Mouse (Mus musculus): ENCODE measurements around the gene Ptn. TPM values are rescaled to one million over a fixed set of nuclear protein-coding genes. Genes with fewer than 3 reads are reported as not detected.
A peak's percentile ranks its signal among the peaks of the same experiment; 100 is the strongest.

Gene Ptn
- polyA plus RNA-seq, 1 experiment from 2014 or later: 11.5 TPM

DNA sequence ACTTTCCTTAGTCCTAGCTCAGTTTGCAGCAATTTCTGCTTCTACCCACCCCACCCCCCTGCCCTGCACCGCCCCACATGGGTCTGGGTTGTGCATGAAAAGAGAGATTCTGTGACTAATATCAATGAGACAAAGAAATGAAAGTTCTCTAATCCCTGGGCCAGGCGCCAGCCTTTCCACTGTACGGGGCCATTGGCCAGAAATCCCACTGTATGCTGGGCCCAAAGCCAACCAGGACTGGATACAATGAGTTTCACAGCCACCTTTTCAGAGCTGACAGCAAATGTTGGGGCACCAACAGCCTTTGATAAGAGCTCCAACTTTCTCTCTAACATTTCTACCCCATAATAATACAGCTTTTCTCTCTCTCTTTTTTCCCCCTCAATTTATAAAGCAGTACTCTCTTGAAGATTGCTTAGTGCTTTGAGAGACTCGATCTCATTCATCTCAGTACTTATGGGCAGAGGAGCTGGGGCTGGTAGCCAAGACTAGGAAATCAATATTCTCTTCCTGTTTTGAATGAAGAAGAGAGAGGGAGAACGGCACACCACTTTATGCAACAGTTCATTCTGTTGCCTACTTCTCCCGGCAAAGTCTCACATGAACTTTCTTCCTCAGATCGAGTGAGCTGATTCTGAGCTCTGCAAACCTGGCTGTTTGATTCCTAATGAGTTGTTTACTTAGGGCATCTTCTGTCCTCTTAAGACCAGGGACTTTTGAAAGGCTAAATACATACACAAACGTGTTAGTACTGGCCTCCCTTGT, 9.2 kb upstream of the Ptn start:
- ATAC-seq (ENCODE audit: low read depth): no peak
- Histone ChIP-seq H3K4me2 (ENCODE audit: low read depth, low read length) (no peak overlapping the region), H3K9me3 (replicated peaks; ENCODE audit: control insufficient read depth, low read length) (no peaks in the 10 kb centered on the region), H3K36me3 (ENCODE audit: control insufficient read depth, insufficient read depth) (no peaks in the 10 kb centered on the region), H3K9ac (ENCODE audit: low read depth, low read length) (no peak overlapping the region), H3K4me1 (ENCODE audit: control insufficient read depth, low read depth, low read length) (no peaks in the 10 kb centered on the region), H3K4me3 (ENCODE audit: low read depth, low read length) (no peak overlapping the region), H3K27me3 (ENCODE audit: control insufficient read depth, insufficient read depth, low read depth, low read length) (no peaks in the 10 kb centered on the region), H3K27ac (ENCODE audit: low read length) (no peak overlapping the region)
- 43% methylated on average over 8 of the region's 8 CpGs for WGBS (ENCODE audit: insufficient replicate concordance)

DNA sequence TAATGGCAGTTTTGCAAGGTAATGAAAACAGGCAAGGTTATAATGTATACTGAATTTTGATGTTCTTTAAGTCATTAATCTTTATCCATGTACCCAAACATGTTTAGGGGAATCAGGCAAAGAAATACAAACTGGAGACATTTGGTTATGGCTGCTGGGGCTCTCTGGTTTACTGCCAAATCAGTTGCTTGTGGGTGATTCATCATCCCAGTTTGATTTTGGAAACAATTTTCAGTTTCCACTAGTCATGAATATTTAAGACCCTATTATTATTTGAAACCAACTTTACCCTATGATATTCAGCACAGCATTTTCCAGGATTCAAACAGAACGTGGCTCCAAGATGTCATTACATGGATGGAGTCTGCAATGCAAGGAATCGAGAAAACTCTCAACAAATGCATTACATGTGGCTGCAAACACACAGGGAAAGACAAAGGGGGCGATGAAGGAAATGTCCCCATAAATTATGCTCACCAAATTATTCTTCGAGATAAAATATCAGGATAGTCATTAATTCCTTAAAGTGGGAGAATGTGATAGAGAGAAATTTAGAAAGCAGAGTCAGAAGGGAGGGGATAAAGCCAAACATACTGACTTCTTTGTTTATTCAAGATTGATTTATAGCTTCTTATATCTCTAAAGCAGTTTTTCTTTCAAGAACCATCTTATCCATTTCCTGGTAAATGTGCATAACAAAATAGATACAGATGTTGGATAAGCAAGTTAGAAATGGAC, 8.4 kb upstream of the Ptn start:
- Histone ChIP-seq H3K27ac (ENCODE audit: low read length) (no peak overlapping the region), H3K4me2 (ENCODE audit: low read depth, low read length) (no peak overlapping the region)
- no peak for ATAC-seq (ENCODE audit: low read depth)

DNA sequence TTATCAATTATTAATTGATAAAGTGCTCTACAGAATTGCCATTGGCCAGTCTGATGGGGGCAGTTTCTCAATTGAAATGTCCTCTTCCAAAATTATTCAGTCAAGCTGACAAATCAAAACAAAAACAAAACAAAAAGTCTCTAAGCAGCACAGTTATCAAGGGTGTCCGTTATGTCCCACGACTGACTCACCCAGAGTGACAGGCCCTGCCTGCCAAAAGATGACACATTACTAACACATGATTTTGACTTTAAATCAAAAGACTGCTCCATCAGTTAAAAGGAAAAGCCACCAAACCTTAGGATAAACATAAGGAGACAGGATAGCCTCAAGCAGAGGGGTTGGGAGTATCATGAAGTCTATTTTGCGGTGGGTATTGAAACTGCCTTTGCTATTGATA, 6.6 kb upstream of the Ptn start:
- Histone ChIP-seq H3K27ac (ENCODE audit: low read length) (no peak overlapping the region), H3K4me3 (ENCODE audit: low read depth, low read length) (no peak overlapping the region), H3K9ac (ENCODE audit: low read depth, low read length) (no peak overlapping the region), H3K27me3 (ENCODE audit: control insufficient read depth, insufficient read depth, low read depth, low read length) (no peaks in the 10 kb centered on the region), H3K36me3 (ENCODE audit: control insufficient read depth, insufficient read depth) (no peaks in the 10 kb centered on the region), H3K4me2 (ENCODE audit: low read depth, low read length) (no peak overlapping the region), H3K4me1 (ENCODE audit: control insufficient read depth, low read depth, low read length) (no peaks in the 10 kb centered on the region), H3K9me3 (replicated peaks; ENCODE audit: control insufficient read depth, low read length) (no peaks in the 10 kb centered on the region)
- 72% methylated on average over 3 of the region's 3 CpGs for WGBS (ENCODE audit: insufficient replicate concordance)
- ATAC-seq (ENCODE audit: low read depth): no peak

More for the DNA sequence above, 8.4 kb upstream of the Ptn start:
- 51% methylated on average over 4 of the region's 4 CpGs for WGBS (ENCODE audit: insufficient replicate concordance)
- Histone ChIP-seq H3K4me3 (ENCODE audit: low read depth, low read length) (no peak overlapping the region), H3K9ac (ENCODE audit: low read depth, low read length) (no peak overlapping the region), H3K9me3 (replicated peaks; ENCODE audit: control insufficient read depth, low read length) (no peaks in the 10 kb centered on the region), H3K36me3 (ENCODE audit: control insufficient read depth, insufficient read depth) (no peaks in the 10 kb centered on the region), H3K27me3 (ENCODE audit: control insufficient read depth, insufficient read depth, low read depth, low read length) (no peaks in the 10 kb centered on the region), H3K4me1 (ENCODE audit: control insufficient read depth, low read depth, low read length) (no peaks in the 10 kb centered on the region)

DNA sequence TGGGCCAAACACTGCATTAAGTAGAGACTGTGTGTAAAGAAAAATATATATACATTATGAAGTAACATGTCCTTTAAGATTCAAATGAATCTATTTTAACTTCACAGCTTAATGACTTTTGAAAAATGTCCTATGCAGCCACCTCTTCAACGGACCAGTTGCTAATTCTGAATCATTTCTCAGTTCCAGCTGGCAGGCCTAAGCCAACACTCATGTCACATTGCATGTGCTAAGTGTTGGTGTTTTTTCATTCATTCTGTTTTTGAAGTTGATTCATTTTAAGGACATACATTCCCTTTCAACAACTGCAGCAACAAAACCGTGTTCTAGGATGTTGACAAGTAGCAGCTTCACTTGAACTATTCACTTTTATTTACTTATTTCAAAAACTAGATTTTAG, 6.0 kb upstream of the Ptn start:
- H3K36me3 ChIP-seq (ENCODE audit: control insufficient read depth, insufficient read depth): no peaks in the 10 kb centered on the region
- ATAC-seq (ENCODE audit: low read depth): no peak
- no peaks in the 10 kb centered on the region for H3K9me3 ChIP-seq (replicated peaks; ENCODE audit: control insufficient read depth, low read length)
- H3K4me2 ChIP-seq (ENCODE audit: low read depth, low read length): no peak overlapping the region
- no peaks in the 10 kb centered on the region for H3K27me3 ChIP-seq (ENCODE audit: control insufficient read depth, insufficient read depth, low read depth, low read length)
- no peak overlapping the region for H3K27ac ChIP-seq (ENCODE audit: low read length)
- no peak overlapping the region for H3K4me3 ChIP-seq (ENCODE audit: low read depth, low read length)
- no peaks in the 10 kb centered on the region for H3K4me1 ChIP-seq (ENCODE audit: control insufficient read depth, low read depth, low read length)
- H3K9ac ChIP-seq (ENCODE audit: low read depth, low read length): no peak overlapping the region
- WGBS (ENCODE audit: insufficient replicate concordance): 43% methylated on average over 2 of the region's 2 CpGs

DNA sequence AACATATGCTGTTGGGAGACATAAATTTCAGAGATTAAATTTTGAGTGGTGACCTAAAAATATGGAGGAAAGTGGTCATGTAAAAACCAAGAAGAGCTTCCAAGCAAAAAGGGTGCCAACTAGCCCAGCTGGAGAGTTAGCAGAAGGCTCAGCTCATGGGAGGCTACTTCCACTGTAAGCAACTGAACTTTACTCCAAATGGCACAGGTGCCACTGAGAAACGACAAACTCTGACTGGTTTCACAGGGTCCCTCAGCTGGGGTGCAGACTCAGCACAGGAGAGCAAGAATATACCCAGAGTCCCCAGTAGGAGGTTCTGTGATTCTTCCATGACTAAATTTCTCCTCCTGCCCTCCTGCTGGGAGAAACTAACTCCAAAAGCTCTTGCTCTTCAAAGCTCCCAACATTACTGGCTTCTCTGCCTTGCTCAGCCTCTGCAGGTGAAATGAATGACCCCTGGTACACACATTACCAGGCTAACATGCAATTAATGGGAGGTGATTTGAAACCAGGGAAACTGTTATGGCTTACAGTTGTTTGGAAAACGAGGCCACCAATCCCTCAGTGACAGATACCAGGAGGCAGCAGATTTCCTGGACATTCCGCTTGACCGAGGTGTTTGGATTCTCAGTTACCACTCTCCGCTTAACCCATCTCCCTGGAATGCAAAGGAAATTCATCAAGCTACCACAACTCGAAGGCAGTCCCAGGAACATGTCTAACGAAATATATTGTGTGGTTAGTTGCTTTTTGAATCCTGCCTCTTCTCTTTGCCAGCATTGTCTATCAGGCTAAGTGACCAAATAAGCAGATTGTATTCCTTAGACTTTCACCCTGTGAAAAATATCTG, 2.9 kb upstream of the Ptn start:
- Histone ChIP-seq H3K27ac (ENCODE audit: low read length) (no peak overlapping the region), H3K27me3 (ENCODE audit: control insufficient read depth, insufficient read depth, low read depth, low read length) (no peaks in the 10 kb centered on the region; the same call in 1 of the 2 replicates), H3K36me3 (ENCODE audit: control insufficient read depth, insufficient read depth) (no peaks in the 10 kb centered on the region), H3K9me3 (replicated peaks; ENCODE audit: control insufficient read depth, low read length) (no peaks in the 10 kb centered on the region), H3K4me2 (ENCODE audit: low read depth, low read length) (no peak overlapping the region), H3K4me3 (ENCODE audit: low read depth, low read length) (no peak overlapping the region), H3K9ac (ENCODE audit: low read depth, low read length) (no peak overlapping the region), H3K4me1 (ENCODE audit: control insufficient read depth, low read depth, low read length) (no peaks in the 10 kb centered on the region)
- 42% methylated on average over 7 of the region's 7 CpGs for WGBS (ENCODE audit: insufficient replicate concordance)
- no peak for ATAC-seq (ENCODE audit: low read depth)

DNA sequence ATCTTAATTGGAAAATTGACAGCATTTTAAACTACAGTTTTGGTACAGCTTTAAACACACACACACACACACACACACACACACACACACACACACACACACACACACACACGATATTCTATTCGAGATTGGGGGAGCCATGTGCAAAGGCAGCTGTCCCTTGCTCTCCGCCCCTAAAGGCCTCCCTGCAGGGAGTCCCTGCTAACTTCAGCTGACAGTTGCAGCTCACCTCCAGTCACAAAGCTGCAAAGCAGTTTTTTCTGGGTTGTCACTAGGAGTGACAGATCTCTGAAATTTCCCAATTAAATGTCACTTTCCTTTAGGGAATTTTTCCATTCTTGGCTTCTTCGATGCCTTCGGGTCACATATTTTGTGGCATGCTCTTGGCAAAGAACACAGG, 428 bp upstream of the Ptn start:
- H3K4me3 ChIP-seq (ENCODE audit: low read depth, low read length): no peak overlapping the region
- no peak overlapping the region for H3K27ac ChIP-seq (ENCODE audit: low read length)
- H3K9me3 ChIP-seq (replicated peaks; ENCODE audit: control insufficient read depth, low read length): no peaks in the 10 kb centered on the region
- WGBS (ENCODE audit: insufficient replicate concordance): 27% methylated on average over 5 of the region's 5 CpGs
- H3K27me3 ChIP-seq (ENCODE audit: control insufficient read depth, insufficient read depth, low read depth, low read length): no peaks in the 10 kb centered on the region; the same call in 1 of the 2 replicates
- no peak overlapping the region for H3K4me2 ChIP-seq (ENCODE audit: low read depth, low read length)
- no peak for ATAC-seq (ENCODE audit: low read depth)
- no peak overlapping the region for H3K9ac ChIP-seq (ENCODE audit: low read depth, low read length)
- H3K36me3 ChIP-seq (ENCODE audit: control insufficient read depth, insufficient read depth): no peaks in the 10 kb centered on the region
- no peaks in the 10 kb centered on the region for H3K4me1 ChIP-seq (ENCODE audit: control insufficient read depth, low read depth, low read length)

DNA sequence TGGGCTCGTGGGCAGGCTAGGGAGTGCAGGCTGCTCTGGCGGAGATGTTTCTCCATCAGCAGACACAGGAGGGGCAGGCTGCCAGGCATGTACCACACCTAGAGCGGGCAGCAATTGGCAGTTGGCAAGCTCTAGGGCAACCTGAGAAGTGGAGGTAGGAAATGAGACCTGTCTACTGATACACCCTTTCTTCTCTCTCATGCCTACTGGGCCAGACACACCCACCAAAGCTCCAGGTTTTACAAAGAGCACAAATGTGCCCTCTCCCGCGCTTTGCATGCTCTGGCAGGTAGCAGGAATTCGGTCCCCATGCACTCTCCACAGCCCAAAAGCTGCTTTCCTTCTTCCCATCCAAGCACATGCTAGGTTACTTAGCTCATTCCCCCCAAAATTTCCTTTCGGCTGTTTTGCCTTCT, 701 bp downstream of the Ptn start:
- Histone ChIP-seq H3K4me2 (ENCODE audit: low read depth, low read length) (peak overlapping the region; percentile 24; the same call in 1 of the 2 replicates), H3K36me3 (ENCODE audit: control insufficient read depth, insufficient read depth) (no peaks in the 10 kb centered on the region), H3K9me3 (replicated peaks; ENCODE audit: control insufficient read depth, low read length) (no peaks in the 10 kb centered on the region), H3K27me3 (ENCODE audit: control insufficient read depth, insufficient read depth, low read depth, low read length) (no peaks in the 10 kb centered on the region; the same call in 1 of the 2 replicates), H3K9ac (ENCODE audit: low read depth, low read length) (no peak overlapping the region), H3K27ac (ENCODE audit: low read length) (no peak overlapping the region), H3K4me1 (ENCODE audit: control insufficient read depth, low read depth, low read length) (no peaks in the 10 kb centered on the region), H3K4me3 (ENCODE audit: low read depth, low read length) (peak overlapping the region; percentile 16; the same call in 1 of the 2 replicates)
- no peak for ATAC-seq (ENCODE audit: low read depth)
- 24% methylated on average over 7 of the region's 7 CpGs for WGBS (ENCODE audit: insufficient replicate concordance)

DNA sequence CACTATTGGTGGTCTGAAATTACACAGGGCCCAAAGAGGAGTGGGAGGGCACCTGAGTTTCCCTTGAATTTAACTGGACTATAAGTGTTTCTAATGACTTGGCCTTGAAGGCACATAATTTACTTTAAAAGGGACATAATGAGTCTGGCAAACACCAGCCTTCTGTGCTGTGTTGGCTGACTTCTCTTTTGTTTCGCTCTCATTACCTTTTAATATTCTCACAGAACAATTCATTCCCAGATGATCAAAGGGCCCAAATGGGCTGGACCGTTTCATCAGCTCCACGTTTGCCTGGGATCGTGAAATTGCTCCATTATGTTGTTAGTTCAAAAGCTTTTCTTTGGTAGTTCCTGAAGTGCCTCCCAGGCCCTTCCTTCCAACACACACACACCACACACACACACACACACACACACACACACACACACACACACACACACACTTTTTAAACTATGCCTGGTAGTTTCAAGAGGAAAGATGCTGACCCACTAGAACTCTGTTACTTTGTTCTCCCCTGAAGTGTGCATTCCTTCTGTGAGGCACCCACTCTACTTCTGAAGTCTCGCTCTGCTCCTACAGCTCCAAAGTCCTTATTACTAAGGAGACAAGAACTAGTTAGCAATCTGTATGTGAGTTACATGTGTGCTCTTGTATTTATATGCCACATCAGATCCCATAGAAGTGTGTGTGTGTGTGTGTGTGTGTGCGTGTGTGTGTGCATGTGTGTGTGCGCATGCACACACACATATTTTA, 1.5 kb downstream of the Ptn start:
- Histone ChIP-seq H3K27me3 (ENCODE audit: control insufficient read depth, insufficient read depth, low read depth, low read length) (no peaks in the 10 kb centered on the region; the same call in 1 of the 2 replicates), H3K27ac (ENCODE audit: low read length) (no peak overlapping the region), H3K9me3 (replicated peaks; ENCODE audit: control insufficient read depth, low read length) (no peaks in the 10 kb centered on the region), H3K36me3 (ENCODE audit: control insufficient read depth, insufficient read depth) (no peaks in the 10 kb centered on the region), H3K4me3 (ENCODE audit: low read depth, low read length) (no peak overlapping the region), H3K4me1 (ENCODE audit: control insufficient read depth, low read depth, low read length) (no peaks in the 10 kb centered on the region), H3K4me2 (ENCODE audit: low read depth, low read length) (no peak overlapping the region), H3K9ac (ENCODE audit: low read depth, low read length) (no peak overlapping the region)
- WGBS (ENCODE audit: insufficient replicate concordance): 60% methylated on average over 7 of the region's 7 CpGs
- no peak for ATAC-seq (ENCODE audit: low read depth)
